Mouse (Mus musculus): ENCODE measurements at regions not wholly inside any gene's neighbourhood (a gene's known extent, or its start where the extent isn't known, plus 50 kb on each side); places are given as distances from the start of the nearest gene placed in this dataset.

- TF ChIP-seq E2F4 (IDR thresholded peaks at IDR 0.05; ENCODE audit: insufficient read depth) (no peak), TCF12 (IDR thresholded peaks at IDR 0.05; ENCODE audit: insufficient read depth, poor library complexity, severe bottlenecking) (no peak), POLR2AphosphoS2 (IDR thresholded peaks at IDR 0.05; ENCODE audit: insufficient read length, low read depth) (no peak), TCF3 (IDR thresholded peaks at IDR 0.05; ENCODE audit: insufficient read length, low read depth) (no peak), SRF (IDR thresholded peaks at IDR 0.05; ENCODE audit: control insufficient read depth, insufficient read length, low read depth) (no peak), POLR2A (IDR thresholded peaks at IDR 0.05; ENCODE audit: insufficient read length, low read depth) (no peak), MAX (IDR thresholded peaks at IDR 0.05; ENCODE audit: low read depth) (no peak), MYOD1 (IDR thresholded peaks at IDR 0.05; ENCODE audit: control insufficient read depth in 1 of 3, insufficient read length in 2 of 3, low read depth in 2 of 3) (no peak), USF1 (IDR thresholded peaks at IDR 0.05; ENCODE audit: low read depth) (no peak), CEBPB (IDR thresholded peaks at IDR 0.05; ENCODE audit: insufficient read depth, poor library complexity, severe bottlenecking) (no peak), MYOG (IDR thresholded peaks at IDR 0.05; ENCODE audit: control insufficient read depth in 1 of 3, insufficient read depth in 1 of 3, insufficient read length in 2 of 3, low read depth in 2 of 3) (no peak), REST (IDR thresholded peaks at IDR 0.05; ENCODE audit: insufficient read depth, insufficient read length) (no peak)
These were observed 276.2 kb upstream of the Klf4 start for GRCm38 (mm10) chr4:55808501-55808900.

Measured in myocyte (in vitro differentiated cells).